Comparison of ENCODE assay signal across 18 mouse cellular contexts in genomic region chr15:84724199-84724598, GRCm38 (mm10). TPM values are rescaled to one million over a fixed set of nuclear protein-coding genes. Genes with fewer than 3 reads are reported as not detected.
DNase-seq lines count a peak whose midpoint lies in the region; ATAC-seq and TF ChIP-seq lines count a peak whose summit lies in the region.
"Had no signal": no experiment of that assay in that cellular context is flagged by ENCODE, and none has a peak within 500 bp of the region (broad histone marks: within the 10 kb centered on the region; RNA-seq: fewer than 3 reads in every experiment).

No protein-coding gene starts in this region.

- peaks cover 23% of the 10 kb centered on the region for H3K4me1 ChIP-seq in kidney, embryonic 16.5 days (ENCODE audit: insufficient read depth, low read length)
- H3K4me1 ChIP-seq in lung, postnatal 0 days (ENCODE audit: insufficient read depth, low read depth, low read length): peaks cover 3% of the 10 kb centered on the region
- H3K4me1 ChIP-seq in stomach, postnatal 0 days (replicated peaks; ENCODE audit: control insufficient read depth, insufficient read depth): peaks cover 7% of the 10 kb centered on the region; the same call in 1 of the 2 replicates
- peaks cover 7% of the 10 kb centered on the region; the same call in 1 of the 2 replicates for H3K4me1 ChIP-seq in forebrain, embryonic 14.5 days (ENCODE audit: control insufficient read depth, insufficient read depth, low read length)

- H3K9me3 ChIP-seq in kidney, embryonic 16.5 days (ENCODE audit: low read length): no peaks in the 10 kb centered on the region
- no peaks in the 10 kb centered on the region for H3K9me3 ChIP-seq in lung, postnatal 0 days (ENCODE audit: low read length)
- H3K9me3 ChIP-seq in stomach, postnatal 0 days (ENCODE audit: control insufficient read depth, low read length): no peaks in the 10 kb centered on the region
- H3K9me3 ChIP-seq in forebrain, embryonic 14.5 days (replicated peaks; ENCODE audit: control insufficient read depth, low read length): no peaks in the 10 kb centered on the region

- no peak for ATAC-seq in kidney, embryonic 16.5 days (ENCODE audit: low FRiP score, low TSS enrichment)
- ATAC-seq in lung, postnatal 0 days: peak; percentile 78
- ATAC-seq in stomach, postnatal 0 days (ENCODE audit: low FRiP score, low TSS enrichment): peak; percentile 47
- no peak for ATAC-seq in forebrain, embryonic 14.5 days
- ATAC-seq: midbrain, embryonic 16.5 days had no signal

- WGBS in kidney, embryonic 16.5 days: 60% methylated on average over 4 of the region's 4 CpGs
- 38% methylated on average over 4 of the region's 4 CpGs for WGBS in lung, postnatal 0 days
- 27% methylated on average over 4 of the region's 4 CpGs for WGBS in stomach, postnatal 0 days
- WGBS in forebrain, embryonic 14.5 days: 71% methylated on average over 4 of the region's 4 CpGs

- no peaks in the 10 kb centered on the region for H3K27me3 ChIP-seq in kidney, embryonic 16.5 days (ENCODE audit: insufficient read depth, low read length)
- H3K27me3 ChIP-seq in lung, postnatal 0 days (replicated peaks; ENCODE audit: insufficient read depth, low read length): no peaks in the 10 kb centered on the region
- H3K27me3 ChIP-seq in stomach, postnatal 0 days (ENCODE audit: control insufficient read depth, insufficient read depth, low read length): no peaks in the 10 kb centered on the region
- H3K27me3 ChIP-seq in forebrain, embryonic 14.5 days (replicated peaks; ENCODE audit: control insufficient read depth, insufficient read depth, low read length): peaks cover 22% of the 10 kb centered on the region

- no peak for TF ChIP-seq CTCF in lung, postnatal 0 days (IDR thresholded peaks at IDR 0.05)
- no peak for TF ChIP-seq CTCF in stomach, postnatal 0 days (IDR thresholded peaks at IDR 0.05; ENCODE audit: low read depth)

- peak; percentile 25 to 28 for DNase-seq in urinary bladder, postnatal 36 days (ENCODE audit: low spot score in 2 of 2)
- DNase-seq in urinary bladder, postnatal 10 days (ENCODE audit: low spot score): no peak
- peak; percentile 85 for DNase-seq in lung, postnatal 0 days (ENCODE audit: low spot score)
- DNase-seq in stomach, postnatal 0 days (ENCODE audit: low spot score): peak; percentile 73
- DNase-seq in testis, postnatal 14 days (ENCODE audit: low spot score): no peak
- DNase-seq in right cerebral cortex, postnatal 10 days (ENCODE audit: low spot score in 2 of 2): no peak
- no peak for DNase-seq in forebrain, embryonic 14.5 days (ENCODE audit: low spot score)
- DNase-seq: adrenal gland, postnatal 36 days; cerebellum, adult 11-12 months; gastrocnemius, postnatal 36 days; right cerebral cortex, postnatal 4 days had no signal

- peak; percentile 68 for TF ChIP-seq EP300 in lung, postnatal 0 days (IDR thresholded peaks at IDR 0.05)
- TF ChIP-seq EP300 in stomach, postnatal 0 days (optimal IDR thresholded peaks at IDR 0.05): no peak

- no peak overlapping the region for H3K4me2 ChIP-seq in kidney, embryonic 16.5 days (replicated peaks; ENCODE audit: low read depth, low read length)
- no peak overlapping the region for H3K4me2 ChIP-seq in lung, postnatal 0 days (replicated peaks; ENCODE audit: low read depth, low read length)
- no peak overlapping the region for H3K4me2 ChIP-seq in stomach, postnatal 0 days (replicated peaks; ENCODE audit: low read depth)
- H3K4me2 ChIP-seq in forebrain, embryonic 14.5 days (ENCODE audit: low read length): no peak overlapping the region
- H3K4me2 ChIP-seq: hindbrain, embryonic 14.5 days had no signal

- no peaks in the 10 kb centered on the region for H3K36me3 ChIP-seq in kidney, embryonic 16.5 days (ENCODE audit: insufficient read depth, low read length)
- no peaks in the 10 kb centered on the region for H3K36me3 ChIP-seq in lung, postnatal 0 days (ENCODE audit: insufficient read depth, low read length)
- no peaks in the 10 kb centered on the region for H3K36me3 ChIP-seq in stomach, postnatal 0 days (ENCODE audit: control insufficient read depth, insufficient read depth, low read length)
- H3K36me3 ChIP-seq in forebrain, embryonic 14.5 days (ENCODE audit: control insufficient read depth, insufficient read depth, low read length): no peaks in the 10 kb centered on the region

- peak overlapping the region; percentile 79 for H3K27ac ChIP-seq in kidney, embryonic 16.5 days (ENCODE audit: low read length)
- no peak overlapping the region for H3K27ac ChIP-seq in lung, postnatal 0 days (ENCODE audit: low read length)
- 0 out of 2 replicates have a peak overlapping the region, but pooled peaks have one; percentile 1 for H3K27ac ChIP-seq in stomach, postnatal 0 days (replicated peaks)
- no peak overlapping the region for H3K27ac ChIP-seq in forebrain, embryonic 14.5 days (ENCODE audit: low read depth, low read length)
- H3K27ac ChIP-seq: hindbrain, embryonic 14.5 days; left cerebral cortex, adult 2 months; macrophage had no signal

- H3K9ac ChIP-seq in kidney, embryonic 16.5 days (replicated peaks; ENCODE audit: low read length): no peak overlapping the region
- H3K9ac ChIP-seq in lung, postnatal 0 days (replicated peaks; ENCODE audit: low read depth): no peak overlapping the region
- no peak overlapping the region for H3K9ac ChIP-seq in stomach, postnatal 0 days (ENCODE audit: low read length)
- H3K9ac ChIP-seq in forebrain, embryonic 14.5 days (ENCODE audit: low read length): no peak overlapping the region
- H3K9ac ChIP-seq: hindbrain, embryonic 14.5 days had no signal

- no peak overlapping the region for H3K4me3 ChIP-seq in kidney, embryonic 16.5 days (ENCODE audit: low read length)
- H3K4me3 ChIP-seq in lung, postnatal 0 days (ENCODE audit: low read depth, low read length): no peak overlapping the region
- no peak overlapping the region for H3K4me3 ChIP-seq in stomach, postnatal 0 days (ENCODE audit: low read depth, low read length)
- H3K4me3 ChIP-seq in forebrain, embryonic 14.5 days (ENCODE audit: low read depth, low read length): no peak overlapping the region
- H3K4me3 ChIP-seq: erythroblast, embryonic 14.5 days; left cerebral cortex, adult 2 months had no signal

RNA-seq across cellular contexts. Expression of gene Arhgap8, which starts 4.3 kb away (rescaled TPM):
- 12.3 and 13.8 TPM in 2 replicates for polyA plus RNA-seq in kidney, embryonic 16.5 days (2015; fragmentation: Nextera tagmentation; extraction: Ambion mirVana)
- polyA plus RNA-seq in lung, postnatal 0 days (2015; fragmentation: Nextera tagmentation; extraction: Ambion mirVana): 15.9 and 19.4 TPM in 2 replicates
- polyA plus RNA-seq in stomach, postnatal 0 days (2015; fragmentation: Nextera tagmentation; extraction: Ambion mirVana): 20.2 and 22.0 TPM in 2 replicates
- 0.20 and 0.37 TPM in 2 replicates for polyA plus RNA-seq in forebrain, embryonic 14.5 days (2014; fragmentation: Nextera tagmentation; extraction: Ambion mirVana)
- polyA plus RNA-seq: C2C12; erythroblast, embryonic 14.5 days; macrophage had no signal

RNA-seq across cellular contexts. Expression of gene Prr5, which starts 54.8 kb away (rescaled TPM):
- 43.4 and 44.1 TPM in 2 replicates for polyA plus RNA-seq in kidney, embryonic 16.5 days (2015; fragmentation: Nextera tagmentation; extraction: Ambion mirVana)
- polyA plus RNA-seq in lung, postnatal 0 days (2015; fragmentation: Nextera tagmentation; extraction: Ambion mirVana): 8.8 and 9.2 TPM in 2 replicates
- 18.2 and 20.3 TPM in 2 replicates for polyA plus RNA-seq in stomach, postnatal 0 days (2015; fragmentation: Nextera tagmentation; extraction: Ambion mirVana)
- polyA plus RNA-seq in forebrain, embryonic 14.5 days (2014; fragmentation: Nextera tagmentation; extraction: Ambion mirVana): 9.0 and 10.5 TPM in 2 replicates

Comparison
In these comparisons a context has a peak if more than half of its experiments do, and no peak if none do; other contexts are left out.
1. DNase-seq: peak in urinary bladder, postnatal 36 days (2 of 2), lung, postnatal 0 days (single experiment) and stomach, postnatal 0 days (single experiment); none in urinary bladder, postnatal 10 days (single experiment), testis, postnatal 14 days (single experiment), right cerebral cortex, postnatal 10 days (0 of 2) and forebrain, embryonic 14.5 days (single experiment).
2. ATAC-seq: peak in lung, postnatal 0 days (single experiment) and stomach, postnatal 0 days (single experiment); none in kidney, embryonic 16.5 days (single experiment) and forebrain, embryonic 14.5 days (single experiment).
3. H3K27ac ChIP-seq: peak in kidney, embryonic 16.5 days (single experiment) and stomach, postnatal 0 days (single experiment); none in lung, postnatal 0 days (single experiment) and forebrain, embryonic 14.5 days (single experiment).